Mouse (Mus musculus) heart, postnatal 0 days (tissue): Measurements from ENCODE around the gene Acadsb.

ENCODE experiments used
- CTCF ChIP-seq: IDR thresholded peaks from 2 replicates; pipeline ENCODE4 v1.5.1; 2016; ENCODE audit warnings: antibody characterized with exemption, control low read depth, low read depth
- EP300 ChIP-seq: IDR thresholded peaks from 2 replicates; pipeline ENCODE4 v1.6.1; 2016; ENCODE audit warnings: antibody characterized with exemption, low read depth

- TF ChIP-seq CTCF (no peak), EP300 (no peak)
Measured at GRCm38 (mm10) chr7:131467312-131467711, 56.9 kb downstream of the Acadsb start.
